Mouse (Mus musculus): Measurements from ENCODE around the gene Cxcl5. TPM values are rescaled to one million over a fixed set of nuclear protein-coding genes. Genes with fewer than 3 reads are reported as not detected.
A peak's percentile ranks its signal among the peaks of the same experiment; 100 is the strongest.

The Cxcl5 gene
- polyA plus RNA-seq (2016; fragmentation: Nextera tagmentation; extraction: Ambion mirVana): 0.17 TPM in 1 of 2 replicates, not detected in the other

GRCm38 (mm10) chr5:90759077-90760065, at the start of gene Cxcl5:
Cxcl5 (plus strand) TSS chr5:90759360.
- WGBS: 3% methylated on average over 32 of the region's 32 CpGs
- no peak within 1 kb of the TSS for H3K27ac ChIP-seq
- peaks cover 27% of the 10 kb centered on the region for H3K4me1 ChIP-seq
- H3K4me3 ChIP-seq (replicated peaks): peak within 1 kb of the TSS; percentile 42
- H3K36me3 ChIP-seq (replicated peaks): no peaks in the 10 kb centered on the region
- peaks cover 24% of the 10 kb centered on the region for H3K27me3 ChIP-seq
- ATAC-seq (ENCODE audit: low FRiP score): peak; percentile 70; the same call in 1 of the 2 replicates
- peak within 1 kb of the TSS; percentile 40 for H3K9ac ChIP-seq
- no peaks in the 10 kb centered on the region for H3K9me3 ChIP-seq
- peak within 1 kb of the TSS; percentile 74 for H3K4me2 ChIP-seq

- 86% methylated on average over 2 of the region's 2 CpGs for WGBS
Measured at GRCm38 (mm10) chr5:90711409-90711808, 47.8 kb upstream of the Cxcl5 start.

GRCm38 (mm10) chr5:90717937-90718336, 41.2 kb upstream of the Cxcl5 start:
- H3K9me3 ChIP-seq: no peaks in the 10 kb centered on the region
- H3K36me3 ChIP-seq (replicated peaks): no peaks in the 10 kb centered on the region
- H3K4me2 ChIP-seq: no peak overlapping the region
- H3K27me3 ChIP-seq: no peaks in the 10 kb centered on the region
- H3K9ac ChIP-seq: no peak overlapping the region
- H3K4me1 ChIP-seq: no peaks in the 10 kb centered on the region; the same call in 1 of the 2 replicates
- WGBS: 86% methylated on average over 1 of the region's 1 CpGs
- ATAC-seq (ENCODE audit: low FRiP score): no peak
- no peak overlapping the region for H3K27ac ChIP-seq
- no peak overlapping the region for H3K4me3 ChIP-seq (replicated peaks)

More at GRCm38 (mm10) chr5:90711409-90711808, 47.8 kb upstream of the Cxcl5 start:
- H3K9ac ChIP-seq: no peak overlapping the region
- H3K27ac ChIP-seq: no peak overlapping the region
- no peak overlapping the region for H3K4me2 ChIP-seq
- H3K4me3 ChIP-seq (replicated peaks): no peak overlapping the region
- no peaks in the 10 kb centered on the region for H3K4me1 ChIP-seq
- H3K27me3 ChIP-seq: no peaks in the 10 kb centered on the region
- no peaks in the 10 kb centered on the region for H3K36me3 ChIP-seq (replicated peaks)
- H3K9me3 ChIP-seq: no peaks in the 10 kb centered on the region
- no peak for ATAC-seq (ENCODE audit: low FRiP score)

- Histone ChIP-seq H3K9me3 (no peaks in the 10 kb centered on the region), H3K27me3 (no peaks in the 10 kb centered on the region), H3K4me2 (no peak overlapping the region), H3K36me3 (replicated peaks) (no peaks in the 10 kb centered on the region), H3K27ac (no peak overlapping the region), H3K4me1 (no peaks in the 10 kb centered on the region; the same call in 1 of the 2 replicates), H3K9ac (no peak overlapping the region), H3K4me3 (replicated peaks) (no peak overlapping the region)
- ATAC-seq (ENCODE audit: low FRiP score): no peak
- WGBS: 97% methylated on average over 3 of the region's 3 CpGs
Measured at GRCm38 (mm10) chr5:90722656-90723055, 36.5 kb upstream of the Cxcl5 start.

GRCm38 (mm10) chr5:90728254-90728653, 30.9 kb upstream of the Cxcl5 start:
- no peak overlapping the region for H3K9ac ChIP-seq
- no peak overlapping the region for H3K4me3 ChIP-seq (replicated peaks)
- ATAC-seq (ENCODE audit: low FRiP score): no peak
- no peaks in the 10 kb centered on the region for H3K27me3 ChIP-seq
- H3K27ac ChIP-seq: no peak overlapping the region
- WGBS: 78% methylated on average over 3 of the region's 3 CpGs
- no peaks in the 10 kb centered on the region for H3K36me3 ChIP-seq (replicated peaks)
- H3K4me2 ChIP-seq: no peak overlapping the region
- no peaks in the 10 kb centered on the region for H3K4me1 ChIP-seq
- H3K9me3 ChIP-seq: no peaks in the 10 kb centered on the region

GRCm38 (mm10) chr5:90731480-90731879, 27.7 kb upstream of the Cxcl5 start:
- Histone ChIP-seq H3K4me2 (no peak overlapping the region), H3K27ac (no peak overlapping the region), H3K27me3 (no peaks in the 10 kb centered on the region), H3K4me3 (replicated peaks) (no peak overlapping the region), H3K9ac (no peak overlapping the region), H3K4me1 (no peaks in the 10 kb centered on the region), H3K9me3 (no peaks in the 10 kb centered on the region), H3K36me3 (replicated peaks) (no peaks in the 10 kb centered on the region)
- no peak for ATAC-seq (ENCODE audit: low FRiP score)
- WGBS: 87% methylated on average over 4 of the region's 4 CpGs

- Histone ChIP-seq H3K36me3 (replicated peaks) (no peaks in the 10 kb centered on the region), H3K27ac (no peak overlapping the region), H3K4me2 (no peak overlapping the region), H3K27me3 (no peaks in the 10 kb centered on the region), H3K4me1 (no peaks in the 10 kb centered on the region), H3K9me3 (no peaks in the 10 kb centered on the region), H3K9ac (no peak overlapping the region), H3K4me3 (replicated peaks) (no peak overlapping the region)
- no peak for ATAC-seq (ENCODE audit: low FRiP score)
- WGBS: 89% methylated on average over 4 of the region's 4 CpGs
Measured at GRCm38 (mm10) chr5:90742029-90742428, 17.1 kb upstream of the Cxcl5 start.

- Histone ChIP-seq H3K36me3 (replicated peaks) (no peaks in the 10 kb centered on the region), H3K27me3 (peaks cover 10% of the 10 kb centered on the region), H3K27ac (no peak overlapping the region), H3K4me3 (replicated peaks) (no peak overlapping the region), H3K9me3 (no peaks in the 10 kb centered on the region), H3K4me2 (no peak overlapping the region), H3K4me1 (peaks cover 18% of the 10 kb centered on the region), H3K9ac (no peak overlapping the region)
- 97% methylated on average over 1 of the region's 1 CpGs for WGBS
- no peak for ATAC-seq (ENCODE audit: low FRiP score)
Measured at GRCm38 (mm10) chr5:90753934-90754333, 5.2 kb upstream of the Cxcl5 start.

- Histone ChIP-seq H3K4me3 (replicated peaks) (no peak overlapping the region), H3K9ac (no peak overlapping the region), H3K9me3 (no peaks in the 10 kb centered on the region), H3K36me3 (replicated peaks) (no peaks in the 10 kb centered on the region), H3K4me1 (peaks cover 27% of the 10 kb centered on the region), H3K27me3 (peaks cover 24% of the 10 kb centered on the region), H3K4me2 (no peak overlapping the region), H3K27ac (no peak overlapping the region)
- ATAC-seq (ENCODE audit: low FRiP score): no peak
- WGBS: 32% methylated on average over 5 of the region's 5 CpGs
Measured at GRCm38 (mm10) chr5:90758020-90758605, 1.0 kb upstream of the Cxcl5 start.

GRCm38 (mm10) chr5:90760303-90760702, 1.1 kb downstream of the Cxcl5 start:
- peaks cover 24% of the 10 kb centered on the region for H3K27me3 ChIP-seq
- ATAC-seq (ENCODE audit: low FRiP score): no peak

GRCm38 (mm10) chr5:90760844-90761243, 1.7 kb downstream of the Cxcl5 start:
- no peaks in the 10 kb centered on the region for H3K9me3 ChIP-seq
- WGBS: 89% methylated on average over 2 of the region's 2 CpGs
- H3K27ac ChIP-seq: no peak overlapping the region
- H3K36me3 ChIP-seq (replicated peaks): no peaks in the 10 kb centered on the region
- H3K9ac ChIP-seq: no peak overlapping the region
- no peak overlapping the region for H3K4me2 ChIP-seq
- H3K4me3 ChIP-seq (replicated peaks): no peak overlapping the region
- peaks cover 27% of the 10 kb centered on the region for H3K4me1 ChIP-seq
- no peak for ATAC-seq (ENCODE audit: low FRiP score)
- peaks cover 24% of the 10 kb centered on the region for H3K27me3 ChIP-seq

More at GRCm38 (mm10) chr5:90760303-90760702, 1.1 kb downstream of the Cxcl5 start:
- no peak overlapping the region for H3K4me3 ChIP-seq (replicated peaks)
- no peak overlapping the region for H3K4me2 ChIP-seq
- H3K9ac ChIP-seq: no peak overlapping the region
- 51% methylated on average over 4 of the region's 4 CpGs for WGBS
- no peaks in the 10 kb centered on the region for H3K9me3 ChIP-seq
- H3K27ac ChIP-seq: no peak overlapping the region
- H3K36me3 ChIP-seq (replicated peaks): no peaks in the 10 kb centered on the region
- peaks cover 27% of the 10 kb centered on the region for H3K4me1 ChIP-seq

GRCm38 (mm10) chr5:90761834-90762233, 2.7 kb downstream of the Cxcl5 start:
- no peak overlapping the region for H3K9ac ChIP-seq
- H3K9me3 ChIP-seq: no peaks in the 10 kb centered on the region
- H3K27me3 ChIP-seq: peaks cover 24% of the 10 kb centered on the region
- H3K4me1 ChIP-seq: peaks cover 21% of the 10 kb centered on the region
- no peak for ATAC-seq (ENCODE audit: low FRiP score)
- no peak overlapping the region for H3K4me3 ChIP-seq (replicated peaks)
- no peak overlapping the region for H3K27ac ChIP-seq
- WGBS: 82% methylated on average over 3 of the region's 3 CpGs
- H3K36me3 ChIP-seq (replicated peaks): no peaks in the 10 kb centered on the region
- no peak overlapping the region for H3K4me2 ChIP-seq

Data from forebrain, embryonic 12.5 days (tissue).